Mouse (Mus musculus): Measurements from ENCODE around the gene Ccdc96.
A peak's percentile ranks its signal among the peaks of the same experiment; 100 is the strongest.

DNA sequence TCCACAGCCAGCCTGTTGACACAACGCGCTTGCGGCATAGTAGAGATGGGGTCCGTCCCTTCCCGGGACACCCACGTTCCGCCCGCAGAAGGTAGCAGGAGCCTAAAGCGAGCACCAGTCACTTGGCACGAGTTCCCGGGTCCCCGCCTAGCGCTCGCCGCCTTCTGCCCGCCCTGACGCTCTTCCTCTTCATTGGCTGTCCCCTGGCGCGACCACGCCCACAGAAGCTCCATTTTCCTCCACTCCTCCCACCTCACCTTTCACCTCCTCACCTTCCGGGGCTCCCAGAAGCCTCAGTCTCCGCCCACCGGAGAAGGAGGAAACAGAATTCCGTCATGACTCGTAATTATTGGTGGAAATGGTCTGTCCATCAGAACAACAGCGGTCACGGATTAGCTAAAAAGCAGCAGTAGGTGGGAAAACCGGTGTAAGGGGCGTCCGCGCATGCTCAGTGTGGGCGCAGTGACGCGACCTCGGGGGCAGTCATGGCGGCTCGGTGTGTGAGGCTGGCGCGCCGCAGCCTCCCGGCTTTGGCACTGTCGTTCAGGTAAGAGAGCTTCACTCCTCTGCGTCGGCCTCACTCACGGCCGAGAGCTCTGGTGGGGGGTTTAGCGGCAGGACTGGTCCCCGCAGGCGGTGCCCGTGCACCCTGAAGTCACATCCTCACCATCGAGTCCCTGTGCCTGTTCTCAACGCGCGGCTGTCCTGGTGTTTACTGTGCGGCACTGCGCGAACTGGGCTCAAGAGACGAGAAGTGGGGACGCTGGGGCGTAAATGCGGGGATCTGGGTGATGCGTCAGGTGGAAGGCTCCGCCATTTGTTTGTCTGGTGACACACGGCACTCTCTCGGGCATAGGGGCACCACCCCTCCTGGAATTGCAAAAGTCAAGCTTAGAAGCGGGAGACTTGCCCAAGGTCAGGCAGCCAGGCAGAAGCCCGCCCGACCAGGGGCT lies 19.4 kb upstream of the Ccdc96 start, which contains the start of gene Grpel1:
- 0 out of 2 replicates have a peak, but pooled peaks have one; percentile 1 for TF ChIP-seq CTCF (IDR thresholded peaks at IDR 0.05; ENCODE audit: low read depth)
- TF ChIP-seq EP300 (IDR thresholded peaks at IDR 0.05; ENCODE audit: low read depth) = no peak
